Mouse (Mus musculus) cerebellum, adult 8-10 months (tissue): ENCODE measurements around the gene Stox2.
A peak's percentile ranks its signal among the peaks of the same experiment; 100 is the strongest.

Source experiments
- DNase-seq: peaks from one replicate; pipeline ENCODE4 v3.0.0; 2022

Stox2 gene

DNA sequence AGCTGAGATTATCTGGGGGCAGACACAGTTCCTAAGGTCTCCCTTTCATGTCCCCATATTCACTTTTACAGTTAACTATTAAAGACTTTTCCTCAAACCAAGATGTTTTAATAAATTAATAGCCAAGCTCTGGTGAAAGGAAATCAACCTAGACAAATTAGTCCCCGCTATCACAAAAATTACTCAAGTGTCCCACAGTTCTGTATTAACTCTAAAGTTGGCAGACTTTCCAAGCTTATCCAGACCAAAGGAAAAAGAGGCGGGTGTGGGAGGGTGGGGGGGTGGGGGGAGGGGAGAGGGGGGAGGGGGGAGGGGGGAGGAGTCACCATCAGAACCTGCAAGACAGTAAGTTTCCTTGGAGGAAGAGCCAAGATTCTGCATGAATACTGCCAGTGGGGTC, 41.3 kb downstream of the Stox2 start:
- DNase-seq = no peak

DNA sequence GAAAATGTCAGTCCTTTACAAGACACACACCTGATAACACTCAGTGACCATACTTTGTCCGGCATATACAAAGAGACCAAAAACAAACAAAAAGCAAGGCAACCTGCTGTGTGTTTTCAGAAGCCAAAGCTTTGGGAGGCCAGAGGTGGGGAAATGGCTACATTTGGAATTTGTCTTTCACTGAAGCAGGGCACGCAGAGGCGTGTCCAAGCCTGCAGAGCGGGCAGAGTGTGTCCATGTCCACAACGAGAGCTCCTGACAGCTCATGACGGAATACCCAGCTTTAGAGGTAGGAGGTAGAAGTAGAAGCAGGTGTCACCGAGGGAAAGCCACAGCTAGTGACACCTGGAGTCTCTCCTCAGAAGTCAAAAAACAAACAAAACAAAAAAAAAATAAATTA, 53.2 kb downstream of the Stox2 start:
- no peak for DNase-seq

DNA sequence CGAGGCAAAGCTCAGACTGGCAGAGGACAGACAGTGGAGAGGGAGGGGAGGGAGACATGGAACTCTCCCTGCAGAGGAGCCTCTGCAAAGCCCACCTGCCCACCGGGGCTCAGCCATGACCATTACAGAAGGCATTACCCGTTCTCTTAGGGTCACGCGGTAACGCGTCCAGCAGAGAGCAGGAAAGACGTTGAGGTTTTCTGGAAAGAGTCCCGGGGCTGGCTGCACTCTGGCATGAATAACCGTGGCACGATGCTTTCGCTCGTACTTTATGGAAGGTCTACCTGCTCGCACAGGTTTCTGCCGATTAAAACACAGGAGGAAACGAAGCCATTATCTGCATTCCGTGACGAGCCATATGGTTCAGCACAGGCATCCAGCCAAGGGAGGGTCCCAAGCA, 53.9 kb downstream of the Stox2 start:
- DNase-seq = no peak

DNA sequence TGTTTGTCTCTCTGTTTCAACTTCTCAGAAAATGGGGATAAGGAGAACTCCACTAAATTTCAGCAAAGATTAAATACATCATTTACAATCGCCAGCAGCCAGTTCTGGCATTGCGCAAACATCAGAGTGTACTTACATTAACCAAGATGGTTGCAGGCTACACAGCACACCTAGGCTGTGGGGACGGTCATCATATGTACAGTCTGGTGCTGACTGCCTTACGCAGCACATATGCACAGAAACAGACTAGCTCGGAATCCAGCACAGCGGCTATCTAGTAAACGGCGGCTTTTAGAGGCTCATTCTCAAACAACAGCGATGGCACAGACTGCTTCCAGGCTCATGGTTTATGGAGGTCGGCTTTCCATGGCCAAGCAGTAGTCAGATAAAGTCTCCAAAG, 54.3 kb downstream of the Stox2 start:
- DNase-seq = no peak

DNA sequence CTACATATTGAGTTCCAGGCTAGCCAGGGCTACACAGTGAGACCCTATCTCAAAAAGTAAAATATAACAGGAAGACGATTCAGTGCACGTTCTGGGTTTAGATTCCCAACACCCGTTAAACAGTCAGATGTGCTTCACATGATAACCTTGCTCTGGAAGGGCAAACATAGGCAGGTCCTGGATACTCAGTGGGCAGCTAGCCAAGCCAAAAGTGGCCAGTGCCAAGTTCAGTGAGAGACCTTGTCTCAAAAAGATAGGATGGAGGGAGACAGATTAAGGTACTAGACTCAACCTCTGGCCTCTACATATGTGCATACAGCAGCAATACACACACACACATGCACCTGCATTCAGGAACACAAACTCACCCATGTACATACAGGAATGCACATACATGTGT, 56.7 kb downstream of the Stox2 start:
- no peak for DNase-seq

DNA sequence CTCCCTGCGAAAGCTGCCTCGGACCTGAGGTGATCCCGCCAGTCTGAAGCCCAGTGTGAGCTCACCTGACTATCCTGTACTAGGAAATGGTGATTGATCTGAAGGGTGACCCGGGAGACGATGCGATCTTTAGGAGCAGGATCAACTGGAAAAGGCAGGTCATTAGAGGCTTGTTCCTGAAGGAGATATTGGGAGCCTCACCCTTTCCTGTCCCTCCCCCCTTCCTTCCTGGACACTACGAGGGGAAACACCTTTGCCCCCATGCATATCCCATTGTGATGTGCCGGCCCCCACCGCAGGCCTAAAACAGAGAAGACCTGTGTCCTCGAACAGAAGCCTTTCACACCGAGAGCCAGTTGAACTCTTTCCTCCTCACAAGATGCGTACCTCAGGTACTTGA, 58.0 kb downstream of the Stox2 start:
- no peak for DNase-seq

DNA sequence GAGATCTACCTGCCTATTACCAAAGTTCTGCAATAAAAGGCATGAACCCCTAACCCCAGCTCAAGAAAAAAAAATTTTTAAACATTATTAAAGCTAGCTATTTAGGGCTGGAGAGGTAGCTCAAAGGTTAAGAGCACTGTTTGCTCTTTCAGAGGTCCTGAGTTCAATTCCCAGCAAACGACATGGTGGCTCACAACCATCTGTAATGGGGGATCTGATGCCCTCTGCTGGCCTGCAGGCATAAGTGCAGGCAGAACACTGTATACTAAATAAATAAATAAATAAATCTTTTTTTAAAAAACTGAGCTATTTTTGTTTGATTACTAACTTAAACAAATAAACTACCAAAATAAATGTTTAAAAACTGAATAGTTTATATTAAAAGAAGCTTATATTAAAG, 60.4 kb downstream of the Stox2 start:
- DNase-seq = no peak

DNA sequence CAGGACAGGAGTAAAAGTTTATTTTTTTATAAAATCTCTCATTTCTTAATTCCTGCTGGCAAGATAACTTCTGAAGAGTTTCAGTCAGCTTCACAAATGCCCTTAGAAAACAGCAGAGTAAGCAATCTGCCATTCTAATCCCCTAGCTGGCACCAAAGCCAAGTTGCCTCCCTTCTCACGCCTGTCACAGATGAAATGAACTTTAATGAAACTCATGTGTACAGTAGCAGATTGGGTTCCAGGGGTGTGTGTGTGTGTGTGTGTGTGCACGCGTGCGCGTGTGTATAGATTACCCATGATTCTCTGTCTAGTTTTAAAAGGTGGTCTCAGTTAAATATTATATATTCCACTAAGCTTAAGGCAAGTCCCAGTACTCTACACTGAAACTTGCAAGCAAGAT, 62.0 kb downstream of the Stox2 start:
- DNase-seq = no peak

DNA sequence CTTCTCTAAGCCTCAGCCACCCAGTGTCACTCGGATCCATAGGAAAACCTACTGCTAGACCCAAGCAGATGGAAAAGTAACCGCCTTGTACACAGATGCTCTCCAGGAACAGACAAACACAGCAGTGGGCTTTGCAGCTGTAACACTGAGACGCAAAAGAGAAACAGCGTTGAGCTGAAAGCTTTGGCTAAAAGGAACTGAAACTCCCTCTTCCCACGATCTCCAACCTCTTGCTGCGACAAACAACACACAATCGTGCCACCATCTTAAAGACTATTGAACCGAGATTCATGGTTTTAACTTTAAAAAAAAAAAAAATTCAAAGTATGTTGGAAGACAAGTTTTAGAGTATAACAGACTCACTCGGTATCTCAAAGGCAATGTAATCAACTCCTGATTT, 62.5 kb downstream of the Stox2 start:
- DNase-seq = no peak

DNA sequence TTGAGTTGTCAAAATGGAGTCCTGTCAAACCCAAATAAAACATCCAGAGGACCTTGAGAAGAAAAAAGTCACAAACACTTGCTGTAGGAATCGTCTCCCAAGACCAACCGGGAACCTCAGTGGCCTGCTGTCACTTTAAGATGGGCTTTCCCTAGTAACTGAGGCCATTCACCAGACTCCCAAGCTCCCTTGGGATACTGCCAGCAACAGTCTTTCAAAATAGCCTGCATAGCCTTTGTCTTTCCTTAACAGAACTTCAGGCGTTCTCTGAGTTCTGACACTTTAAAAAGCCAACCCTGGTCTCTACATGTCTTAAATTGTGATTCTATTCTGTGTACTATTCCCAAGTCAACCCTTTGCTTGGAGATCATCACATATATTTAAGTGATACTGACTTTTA, 64.9 kb downstream of the Stox2 start:
- DNase-seq = no peak

DNA sequence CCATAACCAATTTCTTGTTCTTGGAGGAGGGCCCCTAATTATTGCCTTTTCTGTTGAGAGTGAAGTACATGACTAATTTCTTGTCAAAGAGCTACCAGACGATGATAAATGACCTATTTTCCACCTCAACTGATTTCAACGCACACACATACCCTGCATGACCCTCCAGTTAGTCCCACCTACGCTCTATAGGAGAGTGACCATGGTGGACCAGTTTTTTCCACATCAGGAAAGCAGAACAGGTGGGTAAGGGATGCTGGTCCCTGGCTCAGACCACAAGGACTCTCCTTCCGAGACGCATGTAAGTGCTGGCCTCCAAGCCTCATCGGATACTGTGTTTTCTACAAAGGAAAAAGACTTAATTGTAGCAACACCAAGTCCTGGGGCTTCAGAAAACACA, 65.4 kb downstream of the Stox2 start:
- no peak for DNase-seq

DNA sequence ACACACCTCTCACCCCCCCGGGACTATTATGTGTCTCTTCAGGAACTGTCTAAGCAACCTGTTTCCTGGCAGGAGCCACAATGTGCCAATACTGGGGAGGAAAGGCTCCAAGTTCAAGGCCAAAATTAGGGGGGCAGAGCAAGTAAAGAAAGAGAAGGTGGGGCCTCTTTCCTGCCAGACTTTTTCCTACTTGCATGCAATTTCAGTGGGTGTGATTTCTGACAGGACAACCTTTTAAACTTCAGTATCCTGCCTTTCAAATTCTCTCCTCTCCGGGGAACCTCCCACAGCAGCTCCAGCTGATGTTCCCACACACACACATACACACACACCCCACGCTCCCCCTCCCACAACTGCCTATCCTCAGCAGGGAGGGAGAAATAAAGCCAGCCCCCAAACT, 66.1 kb downstream of the Stox2 start:
- no peak for DNase-seq

DNA sequence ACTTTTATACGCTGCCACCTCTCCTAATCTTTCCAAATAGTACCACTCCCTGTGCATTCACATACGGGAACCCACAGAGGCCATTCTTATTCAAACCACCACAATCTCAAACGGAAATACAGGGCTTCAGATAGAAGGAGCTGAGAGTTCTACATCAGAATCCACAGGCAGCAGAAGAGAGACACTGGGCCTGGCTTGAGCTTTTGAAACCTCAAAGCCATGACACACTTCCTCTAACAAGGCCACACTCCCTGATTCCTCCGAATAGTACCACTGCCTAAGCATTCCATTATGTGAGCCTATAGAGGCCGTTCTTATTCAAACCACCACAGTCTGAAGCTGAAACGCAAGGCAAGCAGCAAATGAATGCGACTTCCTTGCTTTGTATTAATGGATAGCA, 69.5 kb downstream of the Stox2 start:
- DNase-seq = no peak

DNA sequence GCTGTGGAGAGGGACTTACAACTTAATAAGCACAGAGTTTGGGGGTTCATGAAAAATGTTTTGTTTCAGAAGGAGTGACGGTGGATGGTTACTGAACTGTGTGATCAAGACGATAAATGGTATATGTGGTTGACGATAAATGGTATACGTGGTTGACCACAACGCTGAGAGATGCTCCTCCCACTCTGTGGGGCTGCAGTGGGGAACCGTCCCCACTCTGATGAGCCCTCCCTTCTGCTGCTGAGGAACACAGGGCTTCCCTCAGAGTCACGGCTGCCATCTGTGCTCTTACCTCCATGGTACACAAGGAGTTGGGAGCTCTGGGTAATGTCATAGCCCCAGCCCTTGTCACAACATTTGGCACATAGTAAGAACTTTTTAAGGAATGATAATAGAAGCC, 72.4 kb downstream of the Stox2 start:
- no peak for DNase-seq

DNA sequence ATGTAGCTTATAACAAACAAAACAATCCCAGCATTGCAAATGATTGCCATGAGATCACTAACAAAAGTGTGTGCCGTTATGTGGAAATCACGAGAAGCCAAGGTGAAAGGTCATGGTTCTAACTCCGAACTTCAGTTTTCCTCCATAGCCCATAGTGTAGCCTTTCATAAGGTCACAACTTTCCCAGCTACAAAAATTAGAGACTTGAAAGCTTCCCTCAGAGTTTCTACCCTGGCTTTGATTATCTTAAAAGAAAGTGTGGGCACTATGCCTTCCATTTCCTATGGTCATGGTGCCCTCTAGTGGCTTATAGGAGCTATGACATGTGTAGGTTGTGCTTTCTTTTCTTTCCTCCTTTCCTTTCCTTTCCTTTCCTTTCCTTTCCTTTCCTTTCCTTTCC, 74.6 kb downstream of the Stox2 start:
- no peak for DNase-seq

DNA sequence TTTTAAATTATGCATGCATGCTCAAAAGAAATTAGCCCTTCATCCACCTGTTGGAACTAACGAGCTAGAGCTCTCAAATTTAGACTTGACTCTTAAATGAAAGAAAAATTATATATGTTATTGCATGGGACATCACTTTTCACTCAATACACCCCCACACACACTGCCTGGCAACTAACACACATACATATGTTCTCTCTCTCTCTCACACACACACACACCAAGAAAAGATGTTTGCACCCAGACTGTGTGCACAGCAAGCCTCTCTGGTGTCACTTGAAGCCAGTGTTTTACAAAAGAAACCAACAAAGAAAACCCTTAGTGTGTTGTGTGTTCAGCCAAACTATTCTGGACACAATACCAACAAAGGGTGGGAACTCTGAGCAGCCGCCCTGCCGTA, 75.1 kb downstream of the Stox2 start:
- no peak for DNase-seq

DNA sequence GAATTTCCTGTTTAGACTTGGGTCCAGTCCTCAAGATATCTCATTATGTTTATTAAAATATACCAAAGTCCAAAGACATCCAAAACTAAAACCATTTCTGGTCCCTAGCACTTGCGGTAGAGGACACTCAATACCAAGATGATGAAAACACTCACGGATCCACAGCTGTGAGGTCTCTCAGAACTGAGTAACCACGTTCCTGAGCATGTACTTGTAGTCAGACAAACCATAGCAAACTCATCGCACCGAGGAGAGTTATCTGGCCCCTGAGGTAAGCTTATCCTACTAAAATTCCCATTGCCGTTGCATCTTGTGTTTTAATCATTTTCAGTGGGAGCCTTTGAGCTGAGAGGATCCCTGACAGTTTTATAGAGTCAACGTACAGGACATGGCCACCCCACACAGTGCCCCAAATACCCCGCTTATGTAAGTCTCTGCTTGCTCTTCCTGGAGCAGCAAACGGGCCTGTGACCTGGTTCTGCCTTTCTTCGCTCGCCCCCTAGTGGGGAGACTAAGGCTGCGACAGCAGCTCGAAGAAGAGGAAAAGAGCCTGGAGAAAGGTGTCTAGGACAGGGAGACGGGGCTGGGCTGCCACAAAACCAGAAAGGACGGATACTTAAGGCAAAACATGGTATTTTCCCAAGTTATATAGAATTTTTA, 75.6 kb downstream of the Stox2 start:
- DNase-seq = peak; percentile 83

DNA sequence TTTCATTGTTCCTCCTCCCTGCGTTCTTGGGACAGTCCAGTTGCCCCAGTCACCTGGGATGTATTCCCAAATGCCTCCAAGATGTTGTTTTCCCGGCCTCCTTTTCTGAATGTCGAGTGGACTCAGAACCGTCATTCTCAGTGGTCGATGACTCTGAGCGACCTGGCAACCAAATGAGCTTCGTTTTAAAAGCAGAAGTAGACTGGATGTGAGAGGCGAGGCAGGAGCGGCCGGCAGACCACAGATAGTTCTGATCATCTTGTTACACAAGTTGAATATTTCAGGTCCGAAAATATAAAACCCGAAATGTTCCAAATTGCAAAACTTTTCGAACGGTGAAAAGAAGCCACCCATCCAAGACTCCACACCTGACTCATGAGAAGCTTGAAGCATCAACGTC, 76.2 kb downstream of the Stox2 start:
- DNase-seq = no peak

DNA sequence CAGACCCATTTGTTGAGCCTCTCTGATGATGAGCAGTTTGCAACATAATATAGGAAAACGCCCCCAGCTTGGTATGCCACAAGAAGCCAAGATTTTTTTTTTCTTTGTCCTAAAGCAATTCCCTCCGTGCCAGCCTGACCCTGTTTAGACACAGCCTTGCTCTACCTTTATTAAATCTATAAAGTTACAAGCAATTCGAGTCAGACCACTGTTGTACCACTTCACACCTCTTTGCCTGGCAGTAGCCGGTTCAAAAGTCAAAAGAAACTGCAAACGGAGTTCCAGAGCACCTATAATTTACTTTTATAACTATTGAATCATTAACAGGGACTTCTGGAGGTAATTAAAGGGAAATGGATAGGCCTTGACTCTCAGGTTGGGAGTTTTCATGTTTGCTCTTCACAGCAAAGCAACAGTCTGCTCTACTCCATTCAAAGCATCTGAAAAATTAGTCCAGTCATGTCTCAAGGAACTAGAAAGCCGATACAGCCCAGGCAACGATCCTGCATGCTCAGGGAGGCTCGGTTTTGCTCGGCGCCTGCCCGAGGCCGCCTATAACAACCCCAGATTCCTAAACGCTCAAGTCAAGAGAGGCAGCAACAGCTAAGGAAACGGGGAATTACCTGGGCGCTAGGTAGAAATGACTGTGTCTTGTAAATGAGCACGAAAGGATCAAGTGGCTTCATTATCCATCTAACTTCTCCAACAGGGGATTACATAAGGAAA, 77.0 kb downstream of the Stox2 start:
- no peak for DNase-seq

DNA sequence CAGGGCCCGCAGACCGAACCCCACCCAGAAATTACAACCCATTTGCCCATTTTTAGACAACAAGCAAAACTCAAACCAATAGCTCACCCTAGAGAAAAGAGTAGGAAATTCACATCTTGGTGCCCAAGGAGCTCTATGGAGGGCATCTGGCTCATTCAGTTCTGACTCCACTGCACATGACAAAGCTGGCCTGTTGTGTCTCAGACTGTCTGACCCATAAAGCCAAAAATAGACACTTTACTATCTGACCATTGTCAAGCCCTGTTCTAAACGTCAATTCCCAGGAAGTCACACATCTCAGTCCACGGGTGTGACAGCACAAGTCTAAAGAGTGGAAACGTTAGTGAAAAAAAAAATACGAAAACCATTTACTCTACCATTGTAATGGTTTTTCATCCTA, 79.1 kb downstream of the Stox2 start:
- DNase-seq = no peak

DNA sequence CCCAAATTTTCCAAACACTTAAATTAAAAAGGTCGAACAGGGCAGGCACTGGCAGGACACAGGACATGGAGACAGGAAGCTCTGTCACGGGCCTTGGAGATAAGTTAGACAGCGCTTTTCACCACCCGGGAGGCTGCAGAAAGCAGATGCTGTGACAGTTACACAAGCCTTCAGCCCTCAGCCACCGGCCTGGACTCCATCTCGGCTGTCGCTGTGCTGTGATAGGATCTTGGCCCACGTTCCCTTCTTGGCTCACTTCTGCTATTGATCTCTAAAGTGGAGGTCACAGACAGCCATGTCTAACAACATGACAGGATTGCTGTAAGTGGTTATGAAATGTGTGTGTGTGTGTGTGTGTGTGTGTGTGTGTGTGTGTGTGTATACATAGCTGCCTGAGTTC, 82.9 kb downstream of the Stox2 start:
- no peak for DNase-seq

DNA sequence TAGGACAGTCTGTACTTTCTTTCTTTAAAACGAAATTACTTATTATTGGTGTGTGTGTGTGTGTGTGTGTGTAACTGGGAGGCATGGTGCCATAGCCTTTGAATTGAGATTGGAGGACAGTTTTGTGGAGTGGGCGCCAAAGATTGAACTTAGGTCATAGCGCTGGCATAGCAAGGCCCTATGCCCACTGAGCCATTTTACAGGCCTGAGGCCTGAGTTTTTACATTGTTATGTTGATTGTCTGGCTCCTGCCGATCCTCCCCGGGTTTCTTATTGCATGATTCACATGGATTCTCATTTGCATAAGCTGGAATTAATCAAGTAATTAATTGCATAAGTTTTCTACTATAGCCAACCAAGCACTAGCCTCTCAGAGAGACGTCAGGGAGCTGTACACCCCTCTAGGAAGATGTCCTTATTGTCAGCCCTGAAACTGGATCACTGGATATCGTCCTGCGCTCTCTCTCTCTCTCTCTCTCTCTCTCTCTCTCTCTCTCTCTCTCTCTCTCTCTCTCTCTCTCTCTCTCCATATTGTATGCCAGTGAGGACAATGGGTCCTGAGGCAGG, 90.7 kb downstream of the Stox2 start:
- no peak for DNase-seq

DNA sequence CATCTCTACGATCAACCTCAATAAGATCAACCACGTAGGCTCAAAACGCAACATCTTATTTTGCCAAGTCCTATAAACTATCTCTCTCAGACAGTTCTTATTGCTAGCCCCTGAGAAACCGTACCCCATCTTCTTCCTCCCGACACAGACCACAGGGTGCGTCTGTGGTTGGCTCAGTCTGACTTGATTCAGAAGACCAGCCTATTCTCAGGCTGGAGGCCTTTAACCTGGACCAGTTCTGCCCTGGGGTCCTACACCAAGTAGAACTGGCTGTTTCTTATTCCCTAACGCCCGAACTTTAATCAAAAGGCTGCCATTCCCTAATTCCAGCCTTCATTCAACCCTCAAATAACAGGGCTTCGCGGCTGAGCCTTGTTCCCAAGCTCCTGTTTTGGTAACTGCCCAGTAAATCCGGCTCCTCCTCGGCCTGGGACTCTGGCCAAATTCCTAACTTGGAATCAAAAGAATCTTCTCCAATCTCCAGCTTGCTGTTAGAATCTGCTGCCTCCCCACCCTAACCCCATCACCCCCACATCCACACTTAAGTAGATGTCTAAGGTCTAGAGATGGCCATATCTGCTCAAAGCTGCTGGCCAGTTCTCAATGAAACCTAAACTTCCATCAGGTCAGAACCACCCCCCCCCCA, 91.5 kb downstream of the Stox2 start:
- no peak for DNase-seq
